Mouse (Mus musculus) T-helper 1 cell (primary cell): ENCODE results near the gene Sc5d.

Source experiments
- in situ Hi-C: fragments of 300-600 bp; cut with MboI, MseI; formaldehyde crosslinking; loops from one replicate; pipeline ENCODE4 v1.15.1; 2025; ENCODE audit warnings: high pct_unique_total_duplicates

The Sc5d gene

DNA sequence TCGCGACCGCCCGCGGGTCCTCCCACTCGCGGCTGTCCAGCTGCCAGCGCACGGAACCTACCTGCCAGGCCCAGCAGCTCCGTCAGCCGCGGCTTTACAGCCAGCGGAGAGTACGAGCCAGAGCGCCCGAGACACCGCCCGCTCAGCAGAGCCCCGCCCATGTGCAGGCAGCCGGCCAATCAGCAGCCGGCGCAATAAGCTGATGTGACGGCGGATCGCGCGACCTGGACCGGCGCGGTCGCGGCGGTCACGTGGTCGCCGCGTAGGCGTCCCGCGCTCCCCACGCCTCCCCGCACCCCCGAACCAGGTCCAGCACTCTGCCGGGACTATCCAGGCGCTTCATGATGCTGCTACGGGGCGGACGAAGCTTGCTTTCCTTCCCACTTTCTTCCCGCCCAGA is at the start of gene Sc5d:
TSS of gene Sc5d (minus strand) at position 112 of the 400 bp plus-strand sequence.
- in situ Hi-C loops, result no loop called here

DNA sequence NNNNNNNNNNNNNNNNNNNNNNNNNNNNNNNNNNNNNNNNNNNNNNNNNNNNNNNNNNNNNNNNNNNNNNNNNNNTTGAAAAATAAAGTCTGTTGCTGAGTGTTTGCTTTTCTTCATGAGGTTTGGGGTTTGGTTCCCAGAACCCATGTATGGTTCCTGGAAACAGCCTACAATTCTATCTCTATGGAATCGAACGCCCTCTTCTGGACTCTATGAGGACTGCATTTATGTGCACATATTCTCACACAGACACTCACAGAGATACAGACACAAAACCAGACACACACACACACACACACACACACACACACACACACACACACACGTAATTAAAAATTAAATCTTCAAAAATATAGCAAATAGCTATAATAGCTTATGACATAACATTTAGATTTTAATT is 47.3 kb upstream of the Sc5d start:
- in situ Hi-C loops, result no loop called here

DNA sequence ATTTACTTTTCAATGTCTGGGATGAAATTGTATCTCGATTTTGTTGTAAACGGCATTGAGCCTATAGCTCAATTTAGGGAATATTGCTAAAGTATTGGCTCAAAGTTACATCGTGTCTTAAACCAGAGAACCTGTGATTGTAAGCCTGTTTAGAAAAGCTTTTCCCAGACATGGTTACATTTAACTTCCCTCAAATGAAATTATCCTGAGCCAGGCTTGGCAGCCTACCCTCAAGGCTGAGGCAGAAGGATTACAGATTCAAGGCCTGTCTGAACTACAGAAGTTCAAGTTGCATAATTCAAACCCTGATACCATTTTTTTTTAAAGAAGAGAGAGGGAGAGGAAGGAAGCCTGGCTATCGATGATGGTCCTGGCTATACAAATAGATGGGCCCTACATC is 39.8 kb upstream of the Sc5d start:
- in situ Hi-C loops, result no loop called here

DNA sequence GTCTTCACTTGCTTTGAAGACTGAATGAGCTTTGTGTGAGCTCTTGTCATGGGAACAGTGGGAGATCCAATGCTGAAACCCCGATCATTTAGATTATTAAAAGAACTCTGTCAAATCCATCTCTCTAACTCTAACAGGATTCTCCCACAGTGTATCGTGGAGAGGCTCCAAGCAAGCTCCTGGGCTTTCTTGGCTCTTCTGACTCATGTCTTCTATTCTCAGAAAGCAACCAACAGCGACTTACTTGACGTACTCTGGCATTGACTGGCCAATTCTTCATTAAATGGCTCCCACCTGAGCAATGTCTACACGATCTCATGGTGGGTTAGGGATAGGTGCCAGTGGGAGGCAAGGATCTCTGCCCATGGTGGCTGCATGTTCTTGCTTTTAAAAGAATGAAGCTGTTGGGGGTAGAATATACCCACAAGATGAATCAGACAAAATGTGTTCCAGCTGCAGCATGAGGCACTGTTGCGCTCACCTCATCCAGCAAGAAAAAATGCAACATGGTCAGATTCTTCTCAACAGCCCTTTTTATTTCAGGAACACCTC is 37.1 kb upstream of the Sc5d start:
- in situ Hi-C loops, result no loop called here

DNA sequence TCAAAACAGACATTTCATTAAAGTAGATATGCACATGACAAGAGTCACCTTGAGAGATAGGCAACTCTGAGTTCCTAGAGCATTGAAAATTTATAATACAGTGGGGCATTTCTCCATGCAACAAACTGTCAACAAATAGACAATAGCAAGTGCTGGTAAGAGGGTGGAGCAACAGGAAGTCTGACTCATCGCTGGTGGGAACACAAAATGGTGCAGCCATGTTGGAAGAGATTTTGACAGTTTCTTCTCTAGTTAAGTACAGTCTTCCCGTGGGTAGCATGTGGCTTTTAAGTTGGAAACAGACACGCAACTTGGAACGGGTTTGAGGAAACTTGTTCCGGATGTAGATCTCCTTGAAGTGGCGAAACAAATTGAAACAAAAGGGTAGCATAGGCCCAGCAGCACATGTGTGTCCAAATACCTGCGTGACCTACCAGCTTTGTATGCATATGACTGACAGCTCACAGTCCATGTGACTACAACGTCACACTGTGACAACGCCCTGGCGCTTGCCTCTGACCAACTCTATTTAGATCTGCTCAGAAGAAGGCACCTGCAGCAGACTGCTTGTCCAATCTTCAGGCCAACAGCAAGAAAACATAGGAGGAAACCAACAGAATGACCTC is 32.4 kb upstream of the Sc5d start:
- in situ Hi-C loops, result no loop called here

DNA sequence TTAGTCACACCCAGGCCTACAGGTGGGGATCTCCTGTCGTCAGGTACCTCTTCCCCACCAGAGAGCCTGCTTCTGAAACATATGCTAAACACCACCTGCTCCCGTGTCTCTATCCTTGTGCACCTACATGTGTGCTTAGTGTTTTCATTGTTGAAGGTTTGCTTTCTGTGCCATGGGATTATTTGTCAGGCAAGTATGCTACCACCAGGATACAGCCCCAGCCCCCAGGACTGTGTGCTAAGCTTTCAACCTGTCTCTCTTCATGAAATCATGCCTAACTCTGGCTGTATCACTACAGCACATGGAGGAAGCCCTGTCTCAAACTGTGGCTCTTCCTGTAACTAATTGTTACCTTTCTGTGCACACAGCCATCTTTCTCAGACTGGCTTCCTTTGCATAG is 30.1 kb upstream of the Sc5d start:
- in situ Hi-C loops, result no loop called here

DNA sequence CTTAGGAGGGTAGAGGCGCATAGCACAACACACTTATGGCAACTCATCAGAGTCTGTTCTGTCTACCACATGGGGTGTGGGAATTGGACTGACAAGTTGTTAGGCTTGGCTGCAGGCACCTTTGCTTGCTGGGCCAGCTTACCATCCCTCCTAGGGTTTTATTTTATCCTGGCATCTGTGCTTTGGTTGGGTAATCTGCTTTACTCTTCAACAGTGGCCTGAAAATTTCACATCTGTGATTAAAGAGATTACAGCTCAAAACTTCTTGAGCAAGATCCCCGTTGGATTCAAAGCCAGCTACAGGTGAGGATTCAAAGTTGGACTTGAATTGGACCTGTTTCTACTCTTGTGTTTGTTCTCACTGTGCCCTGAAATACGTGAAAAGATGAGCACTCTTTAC is 29.5 kb upstream of the Sc5d start:
- in situ Hi-C loops, result no loop called here

DNA sequence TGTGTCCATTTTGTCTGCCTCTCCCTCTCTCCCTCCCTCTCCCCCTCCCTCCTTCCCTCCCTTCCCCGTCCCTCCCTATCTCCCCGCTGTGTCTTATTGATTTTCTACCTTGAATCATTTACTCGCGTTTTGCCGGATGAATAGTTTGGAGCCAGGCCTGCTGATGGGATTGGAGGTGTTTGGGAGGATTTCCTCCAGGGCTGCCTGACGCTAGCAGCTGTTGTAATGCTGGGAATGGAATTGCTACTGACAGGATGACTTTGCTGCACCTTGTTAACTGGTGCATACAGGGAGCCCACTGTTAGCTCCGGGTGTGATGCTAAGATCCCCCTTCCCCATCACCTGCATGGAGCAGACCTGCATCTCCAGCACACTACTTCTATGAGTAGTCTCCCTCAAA is 29.0 kb upstream of the Sc5d start:
- in situ Hi-C loops, result no loop called here

DNA sequence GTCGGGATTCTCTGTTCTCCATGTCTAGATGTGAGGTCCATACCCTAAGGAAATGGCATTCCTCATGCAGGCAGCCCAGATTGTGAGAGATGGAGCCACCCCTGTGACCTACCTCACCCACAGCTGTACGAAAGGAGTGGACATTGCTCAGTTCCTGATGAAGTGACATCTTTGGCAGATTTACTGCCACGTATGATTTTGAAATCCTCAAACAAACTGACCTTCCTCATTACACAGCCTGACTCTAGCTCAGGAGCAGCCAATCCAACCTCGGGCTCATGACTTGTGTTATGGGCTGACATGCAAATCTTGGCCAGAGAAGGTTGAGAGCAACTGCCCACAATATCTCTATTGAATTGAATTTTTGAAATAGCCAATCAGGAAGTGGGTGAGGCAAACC is 15.6 kb upstream of the Sc5d start:
- in situ Hi-C loops, result no loop called here

DNA sequence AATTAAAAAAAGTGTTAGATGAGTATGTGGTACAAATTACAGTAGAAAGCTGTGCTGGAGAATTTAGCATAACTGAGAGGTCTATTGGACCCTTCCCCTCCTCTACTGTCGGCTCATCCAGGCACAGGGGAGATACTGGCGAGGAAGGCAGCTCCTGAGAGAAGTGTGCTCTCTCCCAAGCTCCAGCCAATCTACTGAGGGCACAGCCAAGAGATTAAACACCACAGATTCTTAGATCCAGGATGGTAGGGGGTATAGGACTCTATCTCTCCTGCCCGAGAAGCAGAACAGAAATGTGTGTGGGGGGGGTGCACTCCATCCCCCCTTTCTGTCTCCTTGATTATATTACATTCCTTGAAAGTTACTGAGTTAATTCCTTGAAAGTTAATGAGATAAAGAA is 14.0 kb upstream of the Sc5d start:
- in situ Hi-C loops, result no loop called here

DNA sequence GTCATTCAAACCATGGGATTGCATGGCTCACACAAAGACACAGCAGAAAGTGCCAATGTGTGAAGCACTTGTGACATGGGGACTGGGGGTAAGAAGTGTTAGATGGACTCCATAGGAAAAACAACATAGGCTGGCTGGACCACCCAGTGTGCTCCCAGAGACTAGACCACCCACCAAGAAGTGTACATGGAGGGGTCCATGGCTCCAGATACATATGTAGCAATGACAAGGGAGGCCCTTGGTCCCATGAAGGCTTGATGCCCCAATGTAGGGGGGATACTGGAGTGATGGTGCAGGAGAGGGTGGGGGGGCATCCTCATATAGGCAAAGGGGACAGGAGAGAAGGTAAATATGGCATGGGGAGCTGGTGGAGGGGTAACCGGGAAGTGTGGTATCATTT is 13.6 kb upstream of the Sc5d start:
- in situ Hi-C loops, result no loop called here

DNA sequence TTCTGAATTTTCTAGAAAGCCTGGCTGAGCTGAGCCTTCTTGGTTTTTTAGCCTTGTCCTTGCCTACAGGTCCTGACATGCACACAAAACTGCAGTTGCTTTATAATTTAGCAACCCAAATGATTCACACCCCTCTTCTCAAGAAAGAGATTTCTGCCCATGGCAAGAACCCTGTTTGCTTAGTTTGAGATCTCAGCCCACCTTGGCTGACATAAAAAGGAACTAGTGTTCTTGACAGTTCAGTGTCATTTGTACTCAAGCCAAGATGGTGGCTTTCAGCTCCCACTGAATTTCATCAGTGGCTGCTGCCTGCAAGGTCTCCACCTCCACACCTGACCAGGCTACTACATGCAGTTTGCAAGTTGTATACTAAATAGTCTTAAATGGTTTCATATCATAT is 13.1 kb upstream of the Sc5d start:
- in situ Hi-C loops, result no loop called here

DNA sequence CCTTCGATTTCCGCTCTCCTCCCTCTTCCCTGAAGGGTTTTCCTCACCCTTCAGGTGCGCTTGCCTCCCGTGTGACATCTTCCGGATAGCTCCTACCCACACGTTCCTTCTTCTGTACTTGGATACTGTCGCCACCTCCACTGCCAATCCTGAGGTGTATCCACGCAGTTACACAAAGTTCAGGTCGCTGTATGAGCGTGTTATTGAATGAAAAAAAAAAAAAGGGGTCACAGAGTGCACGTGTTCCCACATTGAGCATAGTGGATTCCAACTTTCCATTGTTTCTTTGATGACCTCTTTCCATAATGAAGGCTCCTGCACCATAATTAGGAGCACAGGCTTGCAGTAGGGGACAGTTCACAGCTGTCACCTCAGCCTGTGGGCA is 11.7 kb upstream of the Sc5d start:
- in situ Hi-C loops, result no loop called here

DNA sequence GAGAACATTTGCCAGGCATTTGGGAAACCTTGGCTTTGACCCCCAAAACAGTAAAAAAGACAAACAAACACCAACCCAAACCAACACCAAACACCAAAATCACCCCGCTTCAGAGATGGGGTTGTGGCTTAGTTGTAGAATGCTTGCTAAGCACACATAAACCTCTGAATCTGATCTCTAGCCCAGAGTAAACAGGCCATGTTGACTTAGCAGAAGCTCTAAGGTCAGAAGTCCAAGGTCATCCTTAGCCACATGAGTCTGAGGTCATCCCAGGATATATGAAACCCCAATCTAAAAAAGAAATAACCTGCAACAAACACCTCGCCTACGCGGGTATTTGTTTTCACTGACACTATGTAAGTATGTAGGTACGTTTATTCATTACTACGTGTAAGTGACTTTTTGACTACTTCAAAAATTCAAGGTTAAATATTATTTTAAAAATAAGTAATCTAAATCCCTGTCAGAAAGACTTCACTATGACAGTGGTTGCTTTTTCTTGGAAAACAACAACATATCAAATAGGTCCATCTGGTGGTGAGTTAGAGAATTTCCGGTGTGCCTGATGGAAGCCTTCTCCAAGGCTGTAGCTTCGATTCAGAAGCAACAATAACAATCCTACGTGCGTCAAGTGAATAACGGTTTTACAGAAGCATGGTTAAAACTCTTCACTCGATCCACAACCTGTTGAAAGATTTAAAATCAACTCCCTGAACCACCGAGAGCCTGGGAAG is 11.1 kb upstream of the Sc5d start:
- in situ Hi-C loops, result no loop called here

DNA sequence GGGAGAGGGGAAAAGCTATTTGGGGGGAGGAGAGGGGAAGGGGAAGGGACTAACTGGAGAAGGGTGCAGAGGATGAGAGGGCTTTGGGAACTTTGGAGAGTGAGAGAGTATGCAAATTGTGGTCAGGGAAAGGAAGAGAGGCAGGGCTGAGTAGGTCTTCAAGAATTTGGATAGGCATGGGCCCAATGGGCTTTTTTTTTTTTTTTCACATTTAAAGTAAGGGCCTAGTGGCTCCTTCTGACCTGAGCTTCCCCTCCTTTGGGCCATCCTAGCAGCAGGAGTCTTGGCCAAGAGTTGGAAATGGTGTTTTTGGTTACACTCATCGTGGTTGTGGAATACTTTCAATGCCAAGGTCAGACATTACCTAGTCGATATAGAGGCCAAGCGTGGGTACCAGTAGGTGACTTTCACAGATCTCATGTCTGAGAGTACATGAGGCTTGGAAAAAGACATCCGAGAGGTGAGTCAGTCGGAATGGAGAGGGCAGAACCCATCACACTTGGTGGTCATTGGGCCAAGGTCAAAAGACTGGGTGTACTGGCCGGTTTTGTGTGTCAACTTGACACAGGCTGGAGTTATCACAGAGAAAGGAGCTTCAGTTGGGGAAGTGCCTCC is 9.7 kb upstream of the Sc5d start:
- in situ Hi-C loops, result no loop called here

DNA sequence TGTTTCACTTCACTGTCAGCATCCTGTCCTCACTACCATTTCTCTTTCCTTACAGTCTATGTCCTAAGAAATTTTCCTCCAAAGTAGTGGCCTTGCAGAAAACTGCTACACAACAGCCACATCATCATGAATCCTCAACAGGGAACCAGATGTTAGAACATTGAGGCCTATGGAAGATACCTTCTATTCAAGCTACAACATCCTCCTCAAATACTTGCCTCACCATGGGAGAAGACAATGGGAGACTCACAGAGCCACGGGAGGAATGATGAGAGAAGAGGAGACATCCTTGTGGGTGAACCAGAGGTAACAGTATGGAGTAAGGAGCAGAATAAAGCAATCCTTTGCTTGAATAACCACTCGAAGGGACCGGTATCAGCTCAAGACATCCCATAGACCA is 9.1 kb upstream of the Sc5d start:
- in situ Hi-C loops, result no loop called here

DNA sequence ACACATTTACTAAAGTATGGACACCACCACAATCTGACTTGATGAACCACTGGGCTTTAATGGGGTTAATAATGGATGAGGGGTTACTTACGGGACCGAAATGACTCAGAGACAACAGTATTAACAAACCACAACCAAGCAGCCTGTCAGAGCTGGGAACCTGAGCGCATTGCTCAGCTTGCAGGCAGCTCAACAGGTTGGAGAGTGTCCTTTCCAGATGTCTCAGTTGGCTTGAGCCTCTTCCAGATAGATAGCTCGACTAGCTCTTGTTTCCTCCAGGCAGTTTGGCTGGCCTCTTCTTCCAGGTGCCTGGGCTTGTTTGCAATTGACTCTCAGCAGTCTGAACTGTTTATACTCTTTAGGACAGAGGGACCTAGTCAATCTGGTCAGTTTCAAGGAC is 8.6 kb upstream of the Sc5d start:
- in situ Hi-C loops, result no loop called here

DNA sequence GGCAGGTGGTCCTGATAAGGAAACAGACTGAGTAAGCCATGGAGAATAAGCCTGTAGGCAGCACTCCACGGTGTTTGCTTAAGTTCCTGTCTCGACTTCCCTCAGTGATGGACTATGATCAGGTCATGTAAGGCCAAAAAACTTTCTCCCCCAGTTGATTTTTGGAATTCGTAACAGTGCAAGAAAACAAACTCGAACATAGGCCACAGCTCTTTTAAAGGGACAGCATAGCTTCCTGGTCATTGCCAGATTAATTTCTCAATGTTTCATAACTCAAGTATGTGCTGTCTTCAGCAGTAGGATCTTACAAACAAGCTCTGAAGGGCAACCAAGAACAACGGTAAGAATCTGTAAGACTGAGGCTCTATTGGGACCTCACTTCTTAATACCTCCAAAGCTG is 7.4 kb upstream of the Sc5d start:
- in situ Hi-C loops, result no loop called here

DNA sequence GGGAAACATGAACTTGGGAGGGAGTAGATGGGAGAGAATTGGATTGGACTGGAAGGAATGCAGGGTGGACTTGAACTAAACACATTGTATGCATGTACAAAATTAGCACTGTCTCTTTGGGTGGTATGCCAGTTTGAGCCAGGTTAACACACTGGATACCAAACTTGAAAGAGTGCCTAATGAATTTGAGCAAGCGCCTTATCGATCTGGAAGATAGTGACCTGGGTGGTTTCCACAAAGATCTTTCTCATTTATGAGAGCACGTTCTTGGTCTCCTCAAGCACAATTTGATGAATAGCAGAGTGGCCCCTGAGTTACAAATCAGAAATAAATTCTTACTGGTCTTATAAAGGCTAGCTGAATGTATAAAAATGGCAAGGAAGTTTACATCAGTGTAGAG is 6.6 kb upstream of the Sc5d start:
- in situ Hi-C loops, result no loop called here

DNA sequence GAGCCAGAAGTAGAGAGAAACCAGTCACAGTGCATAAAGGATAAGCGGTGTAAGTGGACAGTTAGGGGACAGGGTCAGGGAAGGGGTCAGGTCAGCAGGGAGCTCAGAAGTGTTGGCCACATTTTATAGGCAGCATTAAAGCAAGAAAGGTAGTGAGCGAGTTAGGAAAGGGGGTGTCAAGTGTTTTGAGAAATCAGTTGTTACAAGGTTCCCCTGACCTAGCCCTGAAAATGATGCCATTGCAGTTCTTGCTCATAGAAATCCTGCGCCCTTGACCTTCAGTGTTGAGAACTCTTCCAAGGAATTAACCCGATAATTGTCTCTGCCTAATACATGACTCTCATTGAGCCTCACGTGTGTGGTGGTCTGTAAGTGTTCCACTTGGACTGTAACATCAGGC is 6.0 kb upstream of the Sc5d start:
- in situ Hi-C loops, result no loop called here

DNA sequence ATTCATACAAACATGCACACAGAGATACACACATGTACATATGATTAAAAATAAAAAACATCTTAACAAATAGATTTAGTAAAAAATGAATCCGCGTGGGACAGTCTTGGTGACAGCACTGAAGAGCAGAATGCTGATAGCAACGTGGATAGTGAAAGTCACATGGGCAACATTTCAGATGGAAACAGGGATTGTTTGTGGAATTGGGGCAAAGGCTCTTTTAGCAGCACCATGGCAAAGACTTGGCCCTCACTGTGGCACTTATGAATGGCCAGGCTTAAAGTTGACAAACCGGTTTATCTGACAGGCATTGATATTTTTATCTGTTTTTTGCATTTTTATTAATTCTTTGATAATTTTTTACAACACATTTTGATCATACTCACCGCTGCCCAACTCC is 4.3 kb upstream of the Sc5d start:
- in situ Hi-C loops, result no loop called here

DNA sequence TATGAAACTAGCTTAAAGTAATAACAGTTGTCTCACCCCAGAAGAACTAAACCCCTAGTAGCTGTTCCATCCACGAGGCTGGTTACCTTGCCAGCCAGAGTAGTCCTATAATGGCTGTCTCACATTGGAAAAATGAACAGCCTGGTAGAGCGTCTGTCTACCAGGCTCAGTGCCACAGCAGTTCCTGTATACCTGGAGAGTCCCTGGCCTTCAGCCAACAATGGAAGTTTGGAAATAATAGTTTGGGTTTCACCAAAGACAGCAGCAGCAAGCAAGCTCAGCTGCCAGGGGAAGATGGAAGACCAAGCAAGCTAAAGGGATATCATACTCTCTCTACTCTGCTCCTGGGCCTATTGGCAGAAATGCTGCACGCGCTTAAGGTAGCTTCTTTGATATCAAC is 1.3 kb upstream of the Sc5d start:
- in situ Hi-C loops, result no loop called here

DNA sequence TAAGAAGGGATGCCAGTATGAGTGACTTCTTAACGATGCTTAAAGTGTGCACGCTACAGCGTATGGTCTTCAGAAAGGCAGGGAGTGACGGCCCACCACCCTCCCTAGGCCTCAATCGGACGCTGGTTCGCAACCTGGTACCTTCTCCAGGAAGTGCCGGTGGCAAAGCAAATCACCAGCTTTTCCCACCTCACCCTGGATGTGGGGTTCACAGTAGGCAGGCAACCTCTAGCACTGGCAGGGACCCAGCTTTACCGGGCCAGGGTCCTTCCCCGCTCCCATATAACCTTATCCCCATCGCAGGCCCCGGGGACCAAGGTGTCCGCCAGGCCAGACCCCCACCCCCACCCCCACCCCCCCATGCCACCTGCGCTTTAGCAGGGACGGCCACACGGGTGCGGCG is 346 bp downstream of the Sc5d start:
- in situ Hi-C loops, result no loop called here
